Mouse (Mus musculus) G1E (cell line): ENCODE measurements around the gene Fam8a1.

Experiments used
- CTCF ChIP-seq: IDR thresholded peaks from 2 replicates; pipeline ENCODE4 v1.5.1; 2012; ENCODE audit warnings: low read depth, low read length, inconsistent platforms, mixed read lengths
- GATA1 ChIP-seq: IDR thresholded peaks from 2 replicates; pipeline ENCODE4 v1.6.1; 2012; ENCODE audit warnings: borderline replicate concordance, low read length, inconsistent platforms, mixed read lengths
- POLR2AphosphoS5 ChIP-seq: IDR thresholded peaks from 2 replicates; pipeline ENCODE4 v1.6.1; 2012; ENCODE audit warnings: low read depth, low read length, inconsistent platforms; ENCODE audit not compliant: insufficient replicate concordance
- TAL1 ChIP-seq: conservative IDR thresholded peaks from 2 replicates; pipeline ENCODE4 v1.6.1; 2012; ENCODE audit warnings: low read depth, low read length, inconsistent platforms, mixed read lengths

- TF ChIP-seq CTCF: no peak
- TF ChIP-seq TAL1: no peak
- TF ChIP-seq POLR2AphosphoS5: no peak
- no peak for TF ChIP-seq GATA1
These were observed 51.7 kb downstream of the Fam8a1 start for GRCm38 (mm10) chr13:46721009-46721408.
